Mouse (Mus musculus) ES-E14 (cell line): ENCODE data around the gene Tln1. TPM values are rescaled to one million over a fixed set of nuclear protein-coding genes. Genes with fewer than 3 reads are reported as not detected.

Experiments used
- DNase-seq: peaks from one replicate; pipeline ENCODE4 v3.0.0-alpha.2; 2013; ENCODE audit warnings: low read depth, low spot score
- H3K27ac ChIP-seq: 2 replicates; pipeline ENCODE4 v1.5.1; 2012; ENCODE audit warnings: low read depth, mild to moderate bottlenecking, low read length, moderate library complexity, mixed read lengths; ENCODE audit not compliant: poor library complexity, insufficient read depth, severe bottlenecking
- H3K36me3 ChIP-seq: 2 replicates; pipeline ENCODE4 v1.6.1; 2012; ENCODE audit warnings: mild to moderate bottlenecking, low read length, moderate library complexity, mixed read lengths; ENCODE audit not compliant: control insufficient read depth, poor library complexity, insufficient read depth, severe bottlenecking
- H3K4me1 ChIP-seq, 2 experiments: fragments of 150-350 bp in 1 of 2; sonication (generic) in 1 of 2; 2 replicates each; pipeline ENCODE4 v1.6.1; 2012; ENCODE audit warnings: low read length in 2 of 2, mild to moderate bottlenecking in 1 of 2, mixed read lengths in 1 of 2; ENCODE audit not compliant: control insufficient read depth in 2 of 2, insufficient read depth in 2 of 2, poor library complexity in 1 of 2
- H3K4me3 ChIP-seq, 2 experiments: fragments of 150-350 bp in 1 of 2; sonication (generic) in 1 of 2; 2 replicates each; pipeline ENCODE4 v1.5.1; 2012; ENCODE audit warnings: low read length in 2 of 2, low read depth in 1 of 2, mild to moderate bottlenecking in 1 of 2, mixed read lengths in 1 of 2; ENCODE audit not compliant: insufficient read depth in 1 of 2, poor library complexity in 1 of 2, severe bottlenecking in 1 of 2
- H3K9ac ChIP-seq: 2 replicates; pipeline ENCODE4 v1.6.1; 2012; ENCODE audit warnings: low read depth, mild to moderate bottlenecking, low read length, mixed read lengths; ENCODE audit not compliant: poor library complexity, insufficient read depth, severe bottlenecking
- H3K9me3 ChIP-seq: fragments of 150-350 bp; sonication (generic); 2 replicates; pipeline ENCODE4 v1.6.1; 2012; ENCODE audit warnings: low read depth, mild to moderate bottlenecking, low read length; ENCODE audit not compliant: control insufficient read depth, insufficient read depth
- CHD2 ChIP-seq: IDR thresholded peaks from 2 replicates; pipeline ENCODE4 v1.6.1; 2014; ENCODE audit warnings: mild to moderate bottlenecking, low read depth, low read length, inconsistent platforms
- HCFC1 ChIP-seq: IDR thresholded peaks from 2 replicates; pipeline ENCODE4 v1.6.1; 2012; ENCODE audit warnings: low read length, inconsistent platforms, borderline replicate concordance; ENCODE audit not compliant: insufficient read depth
- MAFK ChIP-seq: IDR thresholded peaks from 2 replicates; pipeline ENCODE4 v1.6.1; 2014; ENCODE audit warnings: mild to moderate bottlenecking, low read depth, low read length, inconsistent platforms; ENCODE audit not compliant: insufficient read depth
- ZC3H11A ChIP-seq: IDR thresholded peaks from 2 replicates; pipeline ENCODE4 v1.6.1; 2012; ENCODE audit warnings: low read depth, mild to moderate bottlenecking, inconsistent platforms, low read length, borderline replicate concordance
- ZNF384 ChIP-seq: IDR thresholded peaks from 2 replicates; pipeline ENCODE4 v1.6.1; 2012; ENCODE audit warnings: low read depth, low read length, inconsistent platforms
- in situ Hi-C, 2 experiments: fragments of 600-800 bp; cut with MboI; formaldehyde crosslinking; loops; one replicate each; pipeline ENCODE4 v1.15.1; 2025; ENCODE audit warnings: low sequenced_read_pairs in 2 of 2, inconsistent platforms in 1 of 2; ENCODE audit not compliant: unreplicated experiment in 2 of 2
- total RNA-seq: library from RNA; depleted of rRNA; stranded (reverse); fragments of 300-350 nt; gene quantifications from 2 replicates; pipeline ENCODE4 v1.2.3, GENCODE M21; 2012

The Tln1 gene
- total RNA-seq, 1 experiment: 105 TPM

GRCm38 (mm10) chr4:43560243-43560611 lies 2.3 kb downstream of the Tln1 start:
- in situ Hi-C loops: no loop called here
- H3K27ac ChIP-seq: no peak overlapping the region
- no peak for DNase-seq
- no peak for TF ChIP-seq ZNF384
- TF ChIP-seq HCFC1: no peak
- H3K36me3 ChIP-seq: peaks cover 14% of the 10 kb centered on the region
- H3K9me3 ChIP-seq: no peaks in the 10 kb centered on the region
- peaks cover 25 to 34% of the 10 kb centered on the region in 2 experiments for H3K4me1 ChIP-seq
- H3K9ac ChIP-seq: peak overlapping the region; percentile 10; the same call in 1 of the 2 replicates
- H3K4me3 ChIP-seq: no peak overlapping the region; a peak in 1 of 4 replicates

GRCm38 (mm10) chr4:43559519-43560242 lies 2.8 kb downstream of the Tln1 start:
- in situ Hi-C loops: no loop called here
- TF ChIP-seq ZNF384 (no peak), CHD2 (no peak), MAFK (no peak), HCFC1 (no peak), ZC3H11A (no peak)
- peaks cover 19% of the 10 kb centered on the region for H3K36me3 ChIP-seq
- H3K9me3 ChIP-seq: no peaks in the 10 kb centered on the region
- peaks cover 25 to 34% of the 10 kb centered on the region in 2 experiments for H3K4me1 ChIP-seq
- no peak overlapping the region for H3K4me3 ChIP-seq
- no peak for DNase-seq
- H3K9ac ChIP-seq: peak overlapping the region; percentile 15; the same call in 1 of the 2 replicates
- no peak overlapping the region for H3K27ac ChIP-seq

- Histone ChIP-seq H3K4me3 (peak overlapping the region; percentile 44 to 51), H3K9me3 (no peaks in the 10 kb centered on the region)
- in situ Hi-C loops: no loop called here
Observed at GRCm38 (mm10) chr4:43558631-43559356, 3.7 kb downstream of the Tln1 start.

GRCm38 (mm10) chr4:43558028-43558630 lies 4.4 kb downstream of the Tln1 start:
- Histone ChIP-seq H3K4me3 (peak overlapping the region; percentile 44 to 51), H3K4me1 (peaks cover 25 to 32% of the 10 kb centered on the region in 2 experiments), H3K36me3 (peaks cover 30% of the 10 kb centered on the region), H3K9ac (peak overlapping the region; percentile 71), H3K27ac (peak overlapping the region; percentile 87), H3K9me3 (no peaks in the 10 kb centered on the region)
- in situ Hi-C loops: no loop called here
- peak; percentile 70 for DNase-seq
- TF ChIP-seq MAFK (no peak), CHD2 (no peak; the same call in 1 of the 2 replicates)

More at GRCm38 (mm10) chr4:43558631-43559356, 3.7 kb downstream of the Tln1 start:
- peak; percentile 60 for DNase-seq
- Histone ChIP-seq H3K36me3 (peaks cover 25% of the 10 kb centered on the region), H3K4me1 (peaks cover 25 to 34% of the 10 kb centered on the region in 2 experiments), H3K9ac (peak overlapping the region; percentile 71), H3K27ac (peak overlapping the region; percentile 86)
- TF ChIP-seq ZNF384 (no peak), HCFC1 (no peak), CHD2 (no peak; the same call in 1 of the 2 replicates), ZC3H11A (no peak), MAFK (no peak)
